ENCODE assay signal across 24 mouse cellular contexts in genomic region chr9:68985046-68985445, GRCm38 (mm10).
"Had no signal": no experiment of that assay in that cellular context is flagged by ENCODE, and none has a peak within 500 bp of the region (broad histone marks: within the 10 kb centered on the region; RNA-seq: fewer than 3 reads in every experiment).

No protein-coding gene starts in this region.

- ATAC-seq: forebrain, postnatal 0 days; hindbrain, embryonic 16.5 days; inflammation-experienced regulatory T-cells, adult 6 months; intestine, embryonic 15.5 days; intestine, postnatal 0 days had no signal

- H3K27me3 ChIP-seq: intestine, embryonic 15.5 days had no signal

- H3K36me3 ChIP-seq: hindbrain, embryonic 10.5 days; hindbrain, embryonic 12.5 days; intestine, embryonic 15.5 days; limb, embryonic 13.5 days; limb, embryonic 15.5 days had no signal

- H3K4me3 ChIP-seq: heart, adult 2 months; hindbrain, embryonic 10.5 days; hindbrain, embryonic 12.5 days; intestine, embryonic 15.5 days; layer of hippocampus, adult 2 months; limb, embryonic 13.5 days; limb, embryonic 15.5 days had no signal

- H3K9ac ChIP-seq: forebrain, postnatal 0 days; hindbrain, embryonic 12.5 days; hindbrain, embryonic 14.5 days; intestine, embryonic 15.5 days; limb, embryonic 13.5 days; limb, embryonic 15.5 days had no signal

- H3K4me2 ChIP-seq: heart, embryonic 11.5 days; hindbrain, embryonic 12.5 days; hindbrain, embryonic 14.5 days; intestine, embryonic 15.5 days; limb, embryonic 13.5 days; limb, embryonic 15.5 days had no signal

- H3K9me3 ChIP-seq: hindbrain, embryonic 10.5 days; hindbrain, embryonic 12.5 days; intestine, embryonic 15.5 days; limb, embryonic 13.5 days; limb, embryonic 15.5 days had no signal

- H3K4me1 ChIP-seq: intestine, embryonic 15.5 days had no signal

- DNase-seq: forebrain, postnatal 0 days; gastrocnemius, postnatal 14 days; gastrocnemius, postnatal 36 days; heart, adult 2 months; heart, postnatal 10 days; heart, postnatal 4 days; kidney, adult 18-20 months; kidney, adult 8-10 months; kidney, postnatal 10 days; kidney, postnatal 25 days; kidney, postnatal 4 days; layer of hippocampus, postnatal 36 days; left cerebral cortex, postnatal 4 days had no signal

- H3K27ac ChIP-seq: heart, adult 2 months; hindbrain, embryonic 10.5 days; hindbrain, embryonic 12.5 days; hindbrain, embryonic 14.5 days; intestine, embryonic 15.5 days; layer of hippocampus, adult 2 months; limb, embryonic 13.5 days; limb, embryonic 15.5 days had no signal
